Mouse (Mus musculus): ENCODE data around the gene Nup214. TPM values are rescaled to one million over a fixed set of nuclear protein-coding genes. Genes with fewer than 3 reads are reported as not detected.

The Nup214 gene
- polyA plus RNA-seq, 2 experiments = 41.3 to 65.2 TPM

GRCm38 (mm10) chr2:32056524-32056923 is 82.3 kb downstream of the Nup214 start:
- peak; percentile 53 for DNase-seq (ENCODE audit: low spot score)
- peaks cover 16% of the 10 kb centered on the region for H3K36me3 ChIP-seq (ENCODE audit: control insufficient read depth, insufficient read depth, low read length)
- no peak overlapping the region for H3K4me3 ChIP-seq (replicated peaks; ENCODE audit: low read length)
- 83% methylated on average over 10 of the region's 10 CpGs for WGBS
- peak; percentile 54 for ATAC-seq (ENCODE audit: low FRiP score, low read depth)
- H3K9me3 ChIP-seq (ENCODE audit: control insufficient read depth, low read length) = no peaks in the 10 kb centered on the region
- no peak overlapping the region for H3K4me2 ChIP-seq (replicated peaks; ENCODE audit: low read depth, low read length, severe bottlenecking)
- no peak overlapping the region for H3K9ac ChIP-seq (ENCODE audit: low read depth, low read length, severe bottlenecking)
- TF ChIP-seq POLR2A (IDR thresholded peaks at IDR 0.05; ENCODE audit: borderline replicate concordance, extremely low read depth, insufficient read depth, insufficient read length) = no peak
- H3K27me3 ChIP-seq (ENCODE audit: control insufficient read depth, insufficient read depth, low read length) = no peaks in the 10 kb centered on the region
- no peak overlapping the region for H3K27ac ChIP-seq (replicated peaks; ENCODE audit: low read depth, low read length)
- H3K4me1 ChIP-seq (ENCODE audit: control insufficient read depth, insufficient read depth, low read length) = no peaks in the 10 kb centered on the region

GRCm38 (mm10) chr2:32057360-32057759 is 83.1 kb downstream of the Nup214 start:
- H3K4me1 ChIP-seq (ENCODE audit: control insufficient read depth, insufficient read depth, low read length) = no peaks in the 10 kb centered on the region
- DNase-seq (ENCODE audit: low spot score) (no peak), ATAC-seq (ENCODE audit: low FRiP score, low read depth) (no peak)
- no peak overlapping the region for H3K27ac ChIP-seq (replicated peaks; ENCODE audit: low read depth, low read length)
- no peaks in the 10 kb centered on the region for H3K9me3 ChIP-seq (ENCODE audit: control insufficient read depth, low read length)
- no peaks in the 10 kb centered on the region for H3K27me3 ChIP-seq (ENCODE audit: control insufficient read depth, insufficient read depth, low read length)
- no peak overlapping the region for H3K4me2 ChIP-seq (replicated peaks; ENCODE audit: low read depth, low read length, severe bottlenecking)
- no peak overlapping the region for H3K4me3 ChIP-seq (replicated peaks; ENCODE audit: low read length)
- WGBS = 84% methylated on average over 2 of the region's 2 CpGs
- no peak overlapping the region for H3K9ac ChIP-seq (ENCODE audit: low read depth, low read length, severe bottlenecking)
- no peak for TF ChIP-seq POLR2A (IDR thresholded peaks at IDR 0.05; ENCODE audit: borderline replicate concordance, extremely low read depth, insufficient read depth, insufficient read length)
- H3K36me3 ChIP-seq (ENCODE audit: control insufficient read depth, insufficient read depth, low read length) = peaks cover 8% of the 10 kb centered on the region

- 66% methylated on average over 4 of the region's 4 CpGs for WGBS
- Histone ChIP-seq H3K9me3 (ENCODE audit: control insufficient read depth, low read length) (no peaks in the 10 kb centered on the region), H3K9ac (ENCODE audit: low read depth, low read length, severe bottlenecking) (no peak overlapping the region), H3K36me3 (ENCODE audit: control insufficient read depth, insufficient read depth, low read length) (peaks cover 4% of the 10 kb centered on the region; the same call in 1 of the 2 replicates), H3K4me3 (replicated peaks; ENCODE audit: low read length) (no peak overlapping the region), H3K4me2 (replicated peaks; ENCODE audit: low read depth, low read length, severe bottlenecking) (no peak overlapping the region), H3K27ac (replicated peaks; ENCODE audit: low read depth, low read length) (no peak overlapping the region), H3K27me3 (ENCODE audit: control insufficient read depth, insufficient read depth, low read length) (no peaks in the 10 kb centered on the region), H3K4me1 (ENCODE audit: control insufficient read depth, insufficient read depth, low read length) (no peaks in the 10 kb centered on the region)
- DNase-seq (ENCODE audit: low spot score) (no peak), ATAC-seq (ENCODE audit: low FRiP score, low read depth) (no peak)
- no peak for TF ChIP-seq POLR2A (IDR thresholded peaks at IDR 0.05; ENCODE audit: borderline replicate concordance, extremely low read depth, insufficient read depth, insufficient read length)
These were observed 83.6 kb downstream of the Nup214 start for GRCm38 (mm10) chr2:32057794-32058193.

- Histone ChIP-seq H3K4me2 (replicated peaks; ENCODE audit: low read depth, low read length, severe bottlenecking) (no peak overlapping the region), H3K36me3 (ENCODE audit: control insufficient read depth, insufficient read depth, low read length) (peaks cover 4% of the 10 kb centered on the region; the same call in 1 of the 2 replicates), H3K9me3 (ENCODE audit: control insufficient read depth, low read length) (no peaks in the 10 kb centered on the region), H3K27me3 (ENCODE audit: control insufficient read depth, insufficient read depth, low read length) (no peaks in the 10 kb centered on the region), H3K9ac (ENCODE audit: low read depth, low read length, severe bottlenecking) (no peak overlapping the region), H3K4me3 (replicated peaks; ENCODE audit: low read length) (no peak overlapping the region), H3K27ac (replicated peaks; ENCODE audit: low read depth, low read length) (no peak overlapping the region), H3K4me1 (ENCODE audit: control insufficient read depth, insufficient read depth, low read length) (no peaks in the 10 kb centered on the region)
- TF ChIP-seq POLR2A (IDR thresholded peaks at IDR 0.05; ENCODE audit: borderline replicate concordance, extremely low read depth, insufficient read depth, insufficient read length) = no peak
- ATAC-seq (ENCODE audit: low FRiP score, low read depth) (no peak), DNase-seq (ENCODE audit: low spot score) (no peak)
- WGBS = 69% methylated on average over 9 of the region's 9 CpGs
These were observed 84.0 kb downstream of the Nup214 start for GRCm38 (mm10) chr2:32058241-32058640.

- Histone ChIP-seq H3K4me2 (replicated peaks; ENCODE audit: low read depth, low read length, severe bottlenecking) (no peak overlapping the region), H3K9ac (ENCODE audit: low read depth, low read length, severe bottlenecking) (no peak overlapping the region), H3K36me3 (ENCODE audit: control insufficient read depth, insufficient read depth, low read length) (no peaks in the 10 kb centered on the region), H3K4me1 (ENCODE audit: control insufficient read depth, insufficient read depth, low read length) (no peaks in the 10 kb centered on the region), H3K4me3 (replicated peaks; ENCODE audit: low read length) (no peak overlapping the region), H3K9me3 (ENCODE audit: control insufficient read depth, low read length) (no peaks in the 10 kb centered on the region), H3K27ac (replicated peaks; ENCODE audit: low read depth, low read length) (no peak overlapping the region), H3K27me3 (ENCODE audit: control insufficient read depth, insufficient read depth, low read length) (no peaks in the 10 kb centered on the region)
- DNase-seq (ENCODE audit: low spot score) (no peak), ATAC-seq (ENCODE audit: low FRiP score, low read depth) (no peak)
- TF ChIP-seq POLR2A (IDR thresholded peaks at IDR 0.05; ENCODE audit: borderline replicate concordance, extremely low read depth, insufficient read depth, insufficient read length) = no peak
- WGBS = 31% methylated on average over 5 of the region's 5 CpGs
These were observed 84.5 kb downstream of the Nup214 start for GRCm38 (mm10) chr2:32058716-32059115.

- Histone ChIP-seq H3K36me3 (ENCODE audit: control insufficient read depth, insufficient read depth, low read length) (no peaks in the 10 kb centered on the region), H3K27me3 (ENCODE audit: control insufficient read depth, insufficient read depth, low read length) (no peaks in the 10 kb centered on the region), H3K9ac (ENCODE audit: low read depth, low read length, severe bottlenecking) (no peak overlapping the region), H3K4me2 (replicated peaks; ENCODE audit: low read depth, low read length, severe bottlenecking) (no peak overlapping the region), H3K9me3 (ENCODE audit: control insufficient read depth, low read length) (no peaks in the 10 kb centered on the region), H3K4me1 (ENCODE audit: control insufficient read depth, insufficient read depth, low read length) (no peaks in the 10 kb centered on the region), H3K27ac (replicated peaks; ENCODE audit: low read depth, low read length) (no peak overlapping the region), H3K4me3 (replicated peaks; ENCODE audit: low read length) (no peak overlapping the region)
- no peak for ATAC-seq (ENCODE audit: low FRiP score, low read depth)
- DNase-seq (ENCODE audit: low spot score) = no peak
- TF ChIP-seq POLR2A (IDR thresholded peaks at IDR 0.05; ENCODE audit: borderline replicate concordance, extremely low read depth, insufficient read depth, insufficient read length) = no peak
- whole genome bisulfite sequencing = 74% methylated on average over 6 of the region's 6 CpGs
These were observed 85.4 kb downstream of the Nup214 start for GRCm38 (mm10) chr2:32059613-32060012.
